Mouse (Mus musculus) brain, embryonic 14.5 days (tissue): Measurements from ENCODE around the gene Supt6. TPM values are rescaled to one million over a fixed set of nuclear protein-coding genes. Genes with fewer than 3 reads are reported as not detected.
A peak's percentile ranks its signal among the peaks of the same experiment; 100 is the strongest.

ENCODE experiments used
- DNase-seq: peaks from one replicate; pipeline ENCODE4 v3.0.0-alpha.2; 2011; ENCODE audit warnings: low read depth
- CTCF ChIP-seq: fragments of 200-500 bp; IDR thresholded peaks from 2 replicates; pipeline ENCODE4 v1.5.1; 2012; ENCODE audit warnings: inconsistent platforms, mild to moderate bottlenecking, moderate library complexity, borderline replicate concordance; ENCODE audit not compliant: insufficient read depth, insufficient read length; ENCODE audit errors: extremely low read depth
- POLR2A ChIP-seq: fragments of 200-500 bp; IDR thresholded peaks from 2 replicates; pipeline ENCODE4 v1.6.1; 2012; ENCODE audit warnings: mild to moderate bottlenecking, inconsistent platforms, borderline replicate concordance; ENCODE audit not compliant: poor library complexity, insufficient read depth, insufficient read length, severe bottlenecking; ENCODE audit errors: extremely low read depth
- polyA plus RNA-seq: library from polyadenylated mRNA; depleted of rRNA; stranded (reverse); fragments of >200 nt; gene quantifications from 2 replicates; pipeline ENCODE4 v1.2.3, GENCODE M21; 2012

Supt6 gene
- polyA plus RNA-seq, 1 experiment: 39.5 TPM

- no peak for TF ChIP-seq CTCF
- TF ChIP-seq POLR2A: no peak
- DNase-seq: no peak
Observed at GRCm38 (mm10) chr11:78260489-78261258, 14.9 kb upstream of the Supt6 start.

DNA sequence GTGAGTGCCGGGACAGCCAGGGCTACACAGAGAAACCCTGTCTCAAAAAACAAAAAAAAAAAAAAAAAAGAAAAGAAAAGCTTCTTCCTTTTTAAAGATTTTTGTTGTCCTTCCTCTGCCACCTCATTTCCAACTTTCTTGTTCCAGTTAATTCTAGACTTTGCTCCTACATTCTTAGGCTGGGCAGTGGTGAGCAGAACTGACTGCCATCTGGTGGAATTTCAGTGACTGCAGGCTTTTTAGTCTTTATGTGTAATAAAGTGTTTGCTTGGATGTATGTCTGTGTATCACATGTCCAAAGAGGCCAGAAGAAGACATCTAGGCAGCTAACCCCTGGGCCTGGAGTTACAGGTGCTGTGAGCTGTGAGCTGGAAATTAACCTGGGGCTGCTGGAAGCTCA is 10.8 kb upstream of the Supt6 start:
- DNase-seq: no peak

GRCm38 (mm10) chr11:78247727-78248140 is 1.9 kb upstream of the Supt6 start:
- TF ChIP-seq CTCF (no peak), POLR2A (no peak)
- DNase-seq: peak; percentile 6

More for the DNA sequence above, 10.8 kb upstream of the Supt6 start:
- TF ChIP-seq CTCF (peak; percentile 2; the same call in 1 of the 2 replicates), POLR2A (no peak)

DNA sequence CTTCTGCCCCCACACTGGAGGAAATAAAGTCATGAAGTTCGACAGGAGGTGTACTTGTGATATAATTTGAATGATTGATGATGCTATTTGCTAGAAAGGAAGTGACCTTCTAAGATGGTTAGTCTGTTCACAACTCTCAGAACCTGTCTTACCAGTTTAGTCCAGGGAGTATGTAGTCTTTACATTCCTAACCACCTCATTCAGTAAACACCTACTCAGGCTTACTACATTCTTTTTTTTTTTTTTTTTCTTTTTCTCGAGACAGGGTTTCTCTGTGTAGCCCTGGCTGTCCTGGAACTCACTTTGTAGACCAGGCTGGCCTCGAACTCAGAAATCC is 1.2 kb upstream of the Supt6 start:
- TF ChIP-seq POLR2A: no peak
- DNase-seq: no peak

- no peak for DNase-seq
- no peak for TF ChIP-seq POLR2A
- TF ChIP-seq CTCF: no peak
Observed at GRCm38 (mm10) chr11:78246318-78247011, 678 bp upstream of the Supt6 start.

- DNase-seq: peak; percentile 2
- no peak for TF ChIP-seq POLR2A
- TF ChIP-seq CTCF: no peak
Observed at GRCm38 (mm10) chr11:78245261-78245626, 543 bp downstream of the Supt6 start.

- no peak for DNase-seq
Observed at GRCm38 (mm10) chr11:78240193-78240857, 5.5 kb downstream of the Supt6 start.

DNA sequence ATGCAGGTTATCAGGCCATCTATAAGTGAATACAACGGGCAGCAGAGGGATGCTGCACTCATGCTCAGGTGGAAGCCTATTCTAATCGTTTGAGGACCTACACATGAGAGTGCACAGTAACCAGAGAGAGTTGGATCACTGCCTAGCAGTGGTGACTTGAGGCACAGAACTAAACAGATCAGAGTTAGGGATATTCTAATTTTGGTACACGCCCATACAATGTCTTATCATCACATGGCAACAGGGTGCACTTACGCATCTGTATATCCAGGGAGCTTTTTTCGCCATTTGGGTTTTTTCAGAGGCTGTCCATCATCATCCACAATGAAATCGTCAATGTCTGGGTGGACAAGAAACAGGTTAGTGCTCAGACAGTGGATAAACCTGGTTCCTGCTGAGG is 14.3 kb downstream of the Supt6 start:
- no peak for TF ChIP-seq POLR2A
- TF ChIP-seq CTCF: no peak
- DNase-seq: no peak

More at GRCm38 (mm10) chr11:78240193-78240857, 5.5 kb downstream of the Supt6 start:
- no peak for TF ChIP-seq POLR2A
- no peak for TF ChIP-seq CTCF

GRCm38 (mm10) chr11:78223586-78223985 is 22.2 kb downstream of the Supt6 start:
- DNase-seq: no peak
- TF ChIP-seq POLR2A: no peak
- no peak for TF ChIP-seq CTCF

DNA sequence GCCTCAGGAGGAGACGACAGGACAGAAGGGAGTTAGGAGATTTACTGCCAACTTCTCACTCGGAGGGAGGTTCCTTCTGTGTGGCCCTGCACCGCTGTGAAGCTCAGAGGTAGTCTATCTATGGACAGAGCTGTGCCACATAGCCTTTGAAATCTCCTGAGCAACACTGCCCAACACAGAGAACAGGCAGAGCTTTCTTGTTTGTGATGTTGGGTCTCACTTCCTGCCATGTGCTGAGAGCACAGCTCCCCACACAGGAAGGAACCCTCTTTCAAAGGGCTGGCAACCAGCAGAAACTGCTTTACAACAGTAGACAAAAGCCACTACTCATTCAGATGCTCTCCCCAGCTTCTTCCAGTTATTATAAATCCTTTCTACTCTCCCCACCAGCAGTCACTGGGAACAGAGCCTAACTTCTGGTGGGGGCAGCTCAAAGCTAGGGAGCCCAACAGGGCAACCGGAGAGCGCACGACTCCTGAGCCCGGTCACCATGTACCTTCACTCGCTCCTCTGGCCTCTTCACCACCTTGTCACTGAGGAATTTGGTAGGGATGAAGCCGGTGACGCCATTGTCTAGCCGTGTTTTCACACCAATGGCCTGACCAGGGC is 30.0 kb downstream of the Supt6 start:
- no peak for DNase-seq

More for the DNA sequence above, 30.0 kb downstream of the Supt6 start:
- TF ChIP-seq POLR2A: no peak
- no peak for TF ChIP-seq CTCF
